Mouse (Mus musculus) limb, embryonic 14.5 days (tissue): ENCODE measurements around the gene Nosip. TPM values are rescaled to one million over a fixed set of nuclear protein-coding genes. Genes with fewer than 3 reads are reported as not detected.
A peak's percentile ranks its signal among the peaks of the same experiment; 100 is the strongest.
"Not testable (repeated sequence)": the region's sequence is repeated elsewhere in the genome, so short reads cannot be mapped to it uniquely, and the experiment has no call there.

Source experiments
- ATAC-seq: fragments of 200-750 bp; cut with Nextera tagmentation; 2 replicates; pipeline ENCODE4 v1.8.0; 2017; ENCODE audit warnings: low read depth, moderate number of reproducible peaks, moderate TSS enrichment; ENCODE audit not compliant: low FRiP score
- DNase-seq: peaks from one replicate; pipeline ENCODE4 v3.0.0-alpha.2; 2015; ENCODE audit warnings: low spot score
- H3K27ac ChIP-seq: fragments of 300-500 bp; sonication (generic); replicated peaks from 2 replicates; pipeline ENCODE4 v1.5.1; 2014; ENCODE audit warnings: low read depth, mild to moderate bottlenecking, low read length, moderate library complexity, mixed read lengths
- H3K27me3 ChIP-seq: fragments of 300-500 bp; sonication (generic); 2 replicates; pipeline ENCODE4 v1.6.1; 2014; ENCODE audit warnings: low read length, mixed read lengths; ENCODE audit not compliant: control insufficient read depth, insufficient read depth
- H3K36me3 ChIP-seq: fragments of 300-500 bp; sonication (generic); 2 replicates; pipeline ENCODE4 v1.6.1; 2014; ENCODE audit warnings: mild to moderate bottlenecking, low read length, moderate library complexity, mixed read lengths; ENCODE audit not compliant: control insufficient read depth, insufficient read depth
- H3K4me1 ChIP-seq: fragments of 300-500 bp; sonication (generic); 2 replicates; pipeline ENCODE4 v1.6.1; 2014; ENCODE audit warnings: antibody characterized with exemption, low read length, mixed read lengths; ENCODE audit not compliant: control insufficient read depth, insufficient read depth
- H3K4me2 ChIP-seq: fragments of 300-500 bp; sonication (generic); replicated peaks from 2 replicates; pipeline ENCODE4 v1.6.1; 2014; ENCODE audit warnings: low read depth, mild to moderate bottlenecking, low read length, moderate library complexity; ENCODE audit not compliant: severe bottlenecking
- H3K4me3 ChIP-seq: fragments of 300-500 bp; sonication (generic); replicated peaks from 2 replicates; pipeline ENCODE4 v1.5.1; 2014; ENCODE audit warnings: low read length
- H3K9ac ChIP-seq: fragments of 300-500 bp; sonication (generic); 2 replicates; pipeline ENCODE4 v1.6.1; 2014; ENCODE audit warnings: mild to moderate bottlenecking, low read depth, low read length, moderate library complexity; ENCODE audit not compliant: severe bottlenecking
- H3K9me3 ChIP-seq: fragments of 300-500 bp; sonication (generic); 2 replicates; pipeline ENCODE4 v1.6.1; 2016; ENCODE audit warnings: low read length; ENCODE audit not compliant: control insufficient read depth
- POLR2A ChIP-seq: fragments of 200-500 bp; IDR thresholded peaks from 2 replicates; pipeline ENCODE4 v1.8.0; 2012; ENCODE audit warnings: inconsistent platforms, mild to moderate bottlenecking, moderate library complexity, borderline replicate concordance; ENCODE audit not compliant: insufficient read depth, insufficient read length; ENCODE audit errors: extremely low read depth
- WGBS: fragments of 180-500 bp; shearing (Covaris S2); extraction: QIAGEN DNeasy Blood & Tissue Kit; methylation state at CpG from one replicate; pipeline ENCODE4 v1.1.7; 2014; 5-methylcytosine and 5-hydroxymethylcytosine counted together
- polyA plus RNA-seq, 2 experiments: library from polyadenylated mRNA; depleted of rRNA in 1 of 2; stranded (reverse) in 1 of 2; unstranded in 1 of 2; fragments of >200 nt; fragmentation: Nextera tagmentation in 1 of 2; extraction: Ambion mirVana in 1 of 2; gene quantifications; 2 replicates each; pipeline versions ENCODE4 v1.2.1 to v1.2.3; 2012 to 2014

The Nosip gene
- polyA plus RNA-seq, 2 experiments = 68.1 to 82.7 TPM

DNA sequence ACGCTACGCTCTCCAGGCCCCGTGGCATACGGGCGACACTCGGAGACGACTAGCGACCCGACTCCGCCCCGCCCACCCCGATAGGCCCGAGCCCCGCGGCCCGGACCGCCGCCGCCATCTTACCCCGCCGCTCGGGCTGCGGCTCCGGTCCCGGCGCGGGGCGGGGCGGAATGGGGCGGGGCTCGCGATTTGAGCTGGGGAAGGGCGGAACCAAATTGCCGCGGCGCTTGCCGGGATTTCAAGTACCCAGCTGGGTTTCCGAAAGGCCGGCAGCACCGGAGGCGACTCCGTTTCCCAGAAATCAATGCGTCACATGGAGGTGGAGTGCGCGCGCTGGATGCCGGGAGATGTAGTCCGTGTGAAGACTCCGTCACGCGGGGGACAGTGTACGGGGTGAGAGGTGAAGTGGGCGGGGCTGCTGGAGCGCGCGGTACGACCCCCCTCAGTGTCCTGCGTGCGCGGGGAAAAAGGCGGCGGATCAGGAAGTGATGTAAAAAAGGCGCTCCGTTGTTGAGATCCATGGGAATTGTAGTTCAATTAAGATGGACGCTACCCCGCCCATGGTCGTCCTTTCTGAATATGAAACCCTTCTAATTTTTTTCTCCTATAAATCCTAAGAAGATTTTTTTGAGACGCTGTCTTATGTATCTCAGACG, 46.1 kb upstream of the Nosip start, which contains the start of gene Scaf1:
Gene Scaf1 (minus strand): TSS at position 407 of the 656 bp plus-strand sequence.
- H3K27ac ChIP-seq = peak within 1 kb of the TSS; percentile 94
- peak within 1 kb of the TSS; percentile 91 for H3K4me2 ChIP-seq
- DNase-seq (peak; percentile 99), ATAC-seq (peak; percentile 90)
- under 1% methylated on average over 40 of the region's 69 CpGs for WGBS
- peak within 1 kb of the TSS; percentile 92 for H3K9ac ChIP-seq
- H3K9me3 ChIP-seq = no peaks in the 10 kb centered on the region
- peaks cover 26% of the 10 kb centered on the region for H3K36me3 ChIP-seq
- TF ChIP-seq POLR2A = 0 out of 2 replicates have a peak, but pooled peaks have one; percentile 57
- no peaks in the 10 kb centered on the region for H3K27me3 ChIP-seq
- peaks cover 22% of the 10 kb centered on the region for H3K4me1 ChIP-seq
- peak within 1 kb of the TSS; percentile 96 for H3K4me3 ChIP-seq

DNA sequence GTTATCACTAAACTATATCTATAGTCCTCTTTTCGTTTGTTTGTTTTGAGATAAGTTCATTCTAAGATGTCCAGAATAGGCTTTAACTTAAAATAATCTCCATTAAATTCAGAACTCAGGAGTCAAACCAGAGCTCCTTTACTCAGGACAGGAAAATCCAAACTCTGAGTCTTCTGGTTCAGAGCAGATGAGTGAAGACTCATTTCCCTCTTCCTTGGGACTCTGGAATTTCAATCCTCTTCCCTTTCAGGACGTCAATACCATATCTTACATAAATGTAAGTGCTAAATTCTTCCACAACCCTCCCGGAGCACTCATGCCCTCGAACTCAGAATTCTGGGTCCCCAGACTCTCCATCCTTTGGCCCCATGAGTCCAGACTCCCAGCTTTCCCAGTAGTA, 45.5 kb upstream of the Nosip start:
- Histone ChIP-seq H3K4me3 (peak overlapping the region; percentile 96), H3K4me1 (peaks cover 22% of the 10 kb centered on the region), H3K36me3 (peaks cover 19% of the 10 kb centered on the region), H3K27ac (peak overlapping the region; percentile 94), H3K4me2 (peak overlapping the region; percentile 91), H3K9me3 (no peaks in the 10 kb centered on the region), H3K9ac (peak overlapping the region; percentile 32), H3K27me3 (no peaks in the 10 kb centered on the region)
- DNase-seq (no peak), ATAC-seq (no peak)
- 4% methylated on average over 4 of the region's 4 CpGs for WGBS
- TF ChIP-seq POLR2A = no peak

DNA sequence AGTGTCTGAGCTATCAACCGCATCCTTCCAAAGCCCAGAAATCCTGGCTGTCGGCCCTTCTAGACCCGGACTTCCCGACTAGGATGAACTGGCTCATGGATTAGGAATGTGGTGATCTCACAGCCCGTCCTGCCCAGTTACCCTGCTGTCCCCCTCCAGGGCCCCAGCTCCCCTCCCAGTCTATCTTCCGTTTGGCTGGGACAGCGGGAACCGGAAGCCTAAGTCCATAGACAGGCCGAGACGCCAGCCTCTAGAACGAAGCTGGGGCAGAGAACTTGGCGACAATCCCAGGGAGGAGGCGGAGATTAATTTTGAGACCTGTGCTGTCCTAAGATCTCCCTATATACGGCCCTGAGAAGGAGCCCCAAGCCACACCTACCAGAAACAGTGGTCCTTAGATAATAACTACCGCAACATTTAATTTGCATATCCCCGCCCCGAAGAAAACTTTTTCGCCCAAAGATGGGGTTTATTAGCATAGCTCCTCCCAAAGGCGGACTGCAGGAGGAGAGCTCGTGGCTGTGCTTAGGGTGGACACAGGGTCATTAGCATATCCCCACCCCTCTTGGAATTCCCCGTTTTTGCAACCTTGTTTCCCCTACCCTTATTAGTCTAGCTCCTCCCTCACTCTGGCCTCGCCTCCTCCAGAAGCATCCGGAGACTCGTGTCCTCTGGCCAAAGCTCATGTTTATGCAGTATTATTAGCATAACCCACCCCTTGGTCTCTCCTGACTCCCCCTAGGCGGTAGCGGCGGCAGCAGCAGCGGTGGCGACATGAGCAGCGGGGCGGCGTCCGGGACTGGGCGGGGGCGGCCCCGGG, 44.8 kb upstream of the Nosip start, which contains the start of gene Rras:
Gene Rras (plus strand): TSS at position 720 of the 820 bp plus-strand sequence.
- H3K4me3 ChIP-seq = peak within 1 kb of the TSS; percentile 96
- H3K27me3 ChIP-seq = no peaks in the 10 kb centered on the region
- peak within 1 kb of the TSS; percentile 60 for H3K9ac ChIP-seq
- peak within 1 kb of the TSS; percentile 94 for H3K27ac ChIP-seq
- under 1% methylated on average over 32 of the region's 36 CpGs for WGBS
- peak; percentile 98 for DNase-seq
- peaks cover 12% of the 10 kb centered on the region for H3K36me3 ChIP-seq
- peak within 1 kb of the TSS; percentile 91 for H3K4me2 ChIP-seq
- 0 out of 2 replicates have a peak, but pooled peaks have one; percentile 47 for TF ChIP-seq POLR2A
- H3K4me1 ChIP-seq = peaks cover 22% of the 10 kb centered on the region
- ATAC-seq = peak; percentile 90
- no peaks in the 10 kb centered on the region for H3K9me3 ChIP-seq

DNA sequence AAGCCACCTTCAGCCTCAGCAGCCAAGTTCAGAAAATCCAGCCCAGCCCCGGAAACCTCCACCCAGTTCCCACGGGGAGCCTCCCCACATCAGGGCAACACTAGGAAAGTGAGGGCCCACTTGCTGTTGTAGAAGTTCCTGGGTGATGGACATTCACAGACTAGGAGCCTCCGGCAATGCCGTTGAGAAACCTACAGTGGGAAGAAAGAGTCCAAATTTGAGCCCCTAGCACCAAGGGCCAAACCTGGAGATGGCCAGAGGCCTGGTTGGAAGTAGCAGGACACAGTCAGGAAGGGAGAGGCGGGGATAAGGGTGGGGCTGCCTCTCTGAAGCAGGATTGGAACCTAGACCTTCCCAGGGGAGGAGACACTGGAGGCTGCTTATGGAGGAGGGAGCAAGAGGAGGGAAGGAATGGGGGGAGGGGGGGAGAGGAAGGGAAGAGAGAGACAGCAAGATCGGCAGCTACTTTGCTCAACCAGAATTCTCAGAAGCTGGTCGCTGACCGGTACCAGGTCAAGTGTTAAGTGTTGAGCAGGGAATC, 43.1 kb upstream of the Nosip start:
- Histone ChIP-seq H3K9me3 (no peaks in the 10 kb centered on the region), H3K27ac (no peak overlapping the region), H3K36me3 (no peaks in the 10 kb centered on the region), H3K4me2 (peak overlapping the region; percentile 91), H3K4me3 (no peak overlapping the region; the same call in 1 of the 2 replicates), H3K27me3 (no peaks in the 10 kb centered on the region), H3K9ac (no peak overlapping the region), H3K4me1 (peaks cover 21% of the 10 kb centered on the region)
- TF ChIP-seq POLR2A = no peak
- peak; percentile 51 for DNase-seq
- WGBS = 29% methylated on average over 8 of the region's 8 CpGs
- ATAC-seq = no peak

DNA sequence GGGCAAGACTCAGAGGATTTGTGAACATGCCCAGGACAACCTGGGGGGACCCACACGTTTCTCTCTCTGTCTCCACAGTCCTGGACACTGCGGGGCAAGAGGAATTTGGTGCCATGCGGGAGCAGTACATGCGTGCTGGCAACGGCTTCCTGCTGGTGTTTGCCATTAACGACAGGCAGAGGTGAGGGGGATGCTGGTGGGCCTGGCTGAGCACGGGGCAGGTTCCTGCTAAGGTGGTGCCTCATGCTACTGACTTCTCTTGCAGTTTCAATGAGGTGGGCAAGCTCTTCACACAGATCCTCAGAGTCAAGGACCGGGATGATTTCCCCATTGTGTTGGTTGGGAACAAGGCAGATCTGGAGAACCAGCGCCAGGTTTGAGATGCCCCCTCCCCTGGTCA, 42.0 kb upstream of the Nosip start:
- Histone ChIP-seq H3K36me3 (no peaks in the 10 kb centered on the region), H3K9me3 (no peaks in the 10 kb centered on the region), H3K4me3 (no peak overlapping the region), H3K4me2 (no peak overlapping the region), H3K9ac (no peak overlapping the region), H3K4me1 (peaks cover 11% of the 10 kb centered on the region), H3K27me3 (no peaks in the 10 kb centered on the region), H3K27ac (no peak overlapping the region)
- no peak for DNase-seq
- no peak for TF ChIP-seq POLR2A
- 58% methylated on average over 8 of the region's 9 CpGs for WGBS
- ATAC-seq = no peak

DNA sequence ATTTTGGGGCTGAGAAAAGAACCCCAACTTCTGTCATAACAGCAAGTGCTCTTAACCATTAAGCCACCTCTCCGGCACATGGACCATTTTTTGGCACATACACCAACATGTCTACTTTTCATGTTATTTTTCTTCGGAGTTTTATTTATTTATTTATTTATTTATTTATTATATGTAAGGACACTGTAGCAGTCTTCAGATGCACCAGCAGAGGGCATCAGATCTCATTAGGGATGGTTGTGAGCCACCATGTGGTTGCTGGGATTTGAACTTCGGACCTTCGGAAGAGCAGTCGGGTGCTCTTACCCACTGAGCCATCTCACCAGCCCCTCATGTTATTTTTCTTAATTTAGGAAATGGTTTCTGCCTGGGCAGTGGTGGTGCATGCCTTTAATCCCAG, 38.5 kb upstream of the Nosip start:
- not testable (repeated sequence) for H3K4me2 ChIP-seq, H3K27ac ChIP-seq, DNase-seq, H3K27me3 ChIP-seq, H3K9ac ChIP-seq, H3K4me1 ChIP-seq, H3K9me3 ChIP-seq, H3K4me3 ChIP-seq, ATAC-seq
- 77% methylated on average over 5 of the region's 5 CpGs for WGBS
- peaks cover 24% of the 10 kb centered on the region for H3K36me3 ChIP-seq
